Mouse (Mus musculus): ENCODE measurements around the gene G6pc. TPM values are rescaled to one million over a fixed set of nuclear protein-coding genes. Genes with fewer than 3 reads are reported as not detected.

The G6pc gene
- total RNA-seq, 2 experiments from 2014 or later: 2.9 to 6.4 TPM

Small RNA genes within 50 kb of the gene (microRNA-seq; reads per million reads assigned to microRNA genes)
- gene Gm25593: not detected
- 1.00 reads per million for gene Mir6929

Other genes with a start within 250 kb of the G6pc start
- gene Retreg3, start 247.7 kb upstream of the G6pc start, total RNA-seq (2021): 10 to 100 TPM; 53.2 to 57.2 TPM
- 10 to 100 TPM; 41.3 to 42.7 TPM for gene Tubg1, start 247.6 kb upstream of the G6pc start, total RNA-seq (2021)
- 1 to 10 TPM; 5.9 to 7.0 TPM for gene Tubg2, start 211.7 kb upstream of the G6pc start, total RNA-seq (2021)
- 1 to 10 TPM; 4.6 to 4.9 TPM for gene Cntnap1, start 197.0 kb upstream of the G6pc start, total RNA-seq (2021)
- 10 to 100 TPM; 21.5 to 30.0 TPM for gene Plekhh3, start 196.2 kb upstream of the G6pc start, total RNA-seq (2021)
- gene Ccr10, start 192.1 kb upstream of the G6pc start, total RNA-seq (2021): under 1 TPM in 1 of 2 experiments, not detected in 1; 0.43 TPM
- gene Ezh1, start 141.1 kb upstream of the G6pc start, total RNA-seq (2021): 10 to 100 TPM; 30.0 to 37.7 TPM
- 10 to 100 TPM; 39.5 to 61.8 TPM for gene Ramp2, start 121.5 kb upstream of the G6pc start, total RNA-seq (2021)
- 100 to 1,000 TPM in 1 of 2 experiments, 10 to 100 TPM in 1; 90.6 to 121 TPM for gene Vps25, start 113.9 kb upstream of the G6pc start, total RNA-seq (2021)
- 1 to 10 TPM; 1.5 to 2.5 TPM for gene Wnk4, start 107.0 kb upstream of the G6pc start, total RNA-seq (2021)
- under 1 TPM; 0.23 to 0.26 TPM for gene Cntd1, start 88.5 kb upstream of the G6pc start, total RNA-seq (2021)
- 10 to 100 TPM; 69.2 to 75.4 TPM for gene Coa3, start 88.4 kb upstream of the G6pc start, total RNA-seq (2021)
- gene Becn1, start 65.3 kb upstream of the G6pc start, total RNA-seq (2021): 100 to 1,000 TPM; 150 to 159 TPM
- 100 to 1,000 TPM; 122 to 145 TPM for gene Psme3, start 51.3 kb upstream of the G6pc start, total RNA-seq (2021)
- 1 to 10 TPM; 4.6 to 7.1 TPM for gene Aoc2, start 42.5 kb upstream of the G6pc start, total RNA-seq (2021)
- 10 to 100 TPM; 40.4 to 67.8 TPM for gene Aoc3, start 37.0 kb upstream of the G6pc start, total RNA-seq (2021)
- 10 to 100 TPM; 30.1 to 35.2 TPM for gene Aarsd1, start 50.1 kb downstream of the G6pc start, total RNA-seq (2021)
- gene Gm27029, start 57.2 kb downstream of the G6pc start, total RNA-seq (2021): 1 to 10 TPM; 2.6 to 5.6 TPM
- 10 to 100 TPM; 24.1 to 26.7 TPM for gene Rundc1, start 57.5 kb downstream of the G6pc start, total RNA-seq (2021)
- gene Ptges3l, start 57.8 kb downstream of the G6pc start, total RNA-seq (2021): 1 to 10 TPM; 2.6 to 3.4 TPM
- gene Rpl27, start 74.7 kb downstream of the G6pc start, total RNA-seq (2021): 10 to 100 TPM; 77.7 to 94.3 TPM
- gene Ifi35, start 80.8 kb downstream of the G6pc start, total RNA-seq (2021): 10 to 100 TPM; 39.1 to 41.8 TPM
- 10 to 100 TPM; 10.2 to 11.6 TPM for gene Rnd2, start 97.4 kb downstream of the G6pc start, total RNA-seq (2021)
- gene Vat1, start 98.7 kb downstream of the G6pc start, total RNA-seq (2021): 100 to 1,000 TPM; 123 to 141 TPM
- 1 to 10 TPM; 2.4 to 2.9 TPM for gene Brca1, start 184.4 kb downstream of the G6pc start, total RNA-seq (2021)
- gene Nbr1, start 184.6 kb downstream of the G6pc start, total RNA-seq (2021): 100 to 1,000 TPM; 128 to 134 TPM
- gene Tmem106a, start 214.7 kb downstream of the G6pc start, total RNA-seq (2021): 10 to 100 TPM; 10.9 to 11.1 TPM
- gene Gm11634, start 231.7 kb downstream of the G6pc start, total RNA-seq (2021): not detected